Mouse (Mus musculus) thymus, postnatal 14 days (tissue): ENCODE results near the gene Fcrlb.
A peak's percentile ranks its signal among the peaks of the same experiment; 100 is the strongest.

ENCODE experiments used
- DNase-seq: peaks from one replicate; pipeline ENCODE4 v3.0.0; 2021

The Fcrlb gene

GRCm38 (mm10) chr1:170868107-170868904 lies 44.4 kb downstream of the Fcrlb start:
- DNase-seq = peak; percentile 40

- DNase-seq = peak; percentile 90
Measured at GRCm38 (mm10) chr1:170867691-170868105, 45.0 kb downstream of the Fcrlb start, which contains the start of gene Atf6. TSS of gene Atf6 (minus strand) at chr1:170867771.

- peak; percentile 30 for DNase-seq
Measured at GRCm38 (mm10) chr1:170866992-170867690, 45.6 kb downstream of the Fcrlb start.

GRCm38 (mm10) chr1:170865406-170865805 lies 47.3 kb downstream of the Fcrlb start:
- DNase-seq = no peak

- DNase-seq = no peak
Measured at GRCm38 (mm10) chr1:170864754-170865153, 48.0 kb downstream of the Fcrlb start.

GRCm38 (mm10) chr1:170864234-170864633 lies 48.5 kb downstream of the Fcrlb start:
- no peak for DNase-seq

GRCm38 (mm10) chr1:170863033-170863432 lies 49.7 kb downstream of the Fcrlb start:
- DNase-seq = peak; percentile 54

GRCm38 (mm10) chr1:170862435-170862717 lies 50.4 kb downstream of the Fcrlb start:
- no peak for DNase-seq

- peak; percentile 25 for DNase-seq
Measured at GRCm38 (mm10) chr1:170861671-170862434, 50.9 kb downstream of the Fcrlb start.

- no peak for DNase-seq
Measured at GRCm38 (mm10) chr1:170858872-170859271, 53.9 kb downstream of the Fcrlb start.

- no peak for DNase-seq
Measured at GRCm38 (mm10) chr1:170857369-170857768, 55.4 kb downstream of the Fcrlb start.
